Mouse (Mus musculus): Measurements from ENCODE around the gene Lmx1b.

Gene Lmx1b

GRCm38 (mm10) chr2:33630081-33631021 is 10.0 kb downstream of the Lmx1b start:
- no peak for DNase-seq (ENCODE audit: low read depth)

- DNase-seq (ENCODE audit: low read depth), result no peak
Observed at GRCm38 (mm10) chr2:33629641-33630040, 10.7 kb downstream of the Lmx1b start.

- DNase-seq (ENCODE audit: low read depth), result no peak
Observed at GRCm38 (mm10) chr2:33628791-33629190, 11.5 kb downstream of the Lmx1b start.

GRCm38 (mm10) chr2:33627058-33627375 is 13.3 kb downstream of the Lmx1b start:
- no peak for DNase-seq (ENCODE audit: low read depth)

GRCm38 (mm10) chr2:33626262-33627057 is 13.9 kb downstream of the Lmx1b start:
- DNase-seq (ENCODE audit: low read depth), result no peak

- no peak for DNase-seq (ENCODE audit: low read depth)
Observed at GRCm38 (mm10) chr2:33617670-33618069, 22.6 kb downstream of the Lmx1b start.

- no peak for DNase-seq (ENCODE audit: low read depth)
Observed at GRCm38 (mm10) chr2:33616411-33616843, 23.9 kb downstream of the Lmx1b start.

GRCm38 (mm10) chr2:33615843-33616344 is 24.4 kb downstream of the Lmx1b start:
- no peak for DNase-seq (ENCODE audit: low read depth)

- no peak for DNase-seq (ENCODE audit: low read depth)
Observed at GRCm38 (mm10) chr2:33605487-33606256, 34.6 kb downstream of the Lmx1b start.

GRCm38 (mm10) chr2:33604846-33605486 is 35.3 kb downstream of the Lmx1b start:
- no peak for DNase-seq (ENCODE audit: low read depth)

- peak; percentile 18 for DNase-seq (ENCODE audit: low read depth)
Observed at GRCm38 (mm10) chr2:33600520-33600919, 39.8 kb downstream of the Lmx1b start.

GRCm38 (mm10) chr2:33597384-33597783 is 42.9 kb downstream of the Lmx1b start:
- DNase-seq (ENCODE audit: low read depth), result no peak

GRCm38 (mm10) chr2:33595085-33595423 is 45.3 kb downstream of the Lmx1b start:
- no peak for DNase-seq (ENCODE audit: low read depth)

- no peak for DNase-seq (ENCODE audit: low read depth)
Observed at GRCm38 (mm10) chr2:33594181-33595084, 45.9 kb downstream of the Lmx1b start.

- no peak for DNase-seq (ENCODE audit: low read depth)
Observed at GRCm38 (mm10) chr2:33592931-33593555, 47.3 kb downstream of the Lmx1b start.

- no peak for DNase-seq (ENCODE audit: low read depth)
Observed at GRCm38 (mm10) chr2:33589280-33589679, 51.0 kb downstream of the Lmx1b start.

- no peak for DNase-seq (ENCODE audit: low read depth)
Observed at GRCm38 (mm10) chr2:33584937-33585910, 55.1 kb downstream of the Lmx1b start.

- no peak for DNase-seq (ENCODE audit: low read depth)
Observed at GRCm38 (mm10) chr2:33583761-33584160, 56.5 kb downstream of the Lmx1b start.

- DNase-seq (ENCODE audit: low read depth), result no peak
Observed at GRCm38 (mm10) chr2:33583317-33583716, 57.0 kb downstream of the Lmx1b start.

All from 416B (cell line).